Mouse (Mus musculus) embryonic facial prominence, embryonic 15.5 days (tissue): ENCODE data around the gene H2-Q6. TPM values are rescaled to one million over a fixed set of nuclear protein-coding genes. Genes with fewer than 3 reads are reported as not detected.
A peak's percentile ranks its signal among the peaks of the same experiment; 100 is the strongest.
"Not testable (repeated sequence)": the region's sequence is repeated elsewhere in the genome, so short reads cannot be mapped to it uniquely, and the experiment has no call there.

Experiments
- ATAC-seq: fragments of 200-750 bp; cut with Nextera tagmentation; 2 replicates; pipeline ENCODE4 v1.8.0; 2017; ENCODE audit warnings: low read depth, moderate TSS enrichment; ENCODE audit not compliant: insufficient number of reproducible peaks, low FRiP score, low TSS enrichment
- H3K27ac ChIP-seq: fragments of 300-500 bp; sonication (generic); replicated peaks from 2 replicates; pipeline ENCODE4 v1.5.1; 2015; ENCODE audit warnings: mild to moderate bottlenecking, inconsistent platforms
- H3K27me3 ChIP-seq: fragments of 300-500 bp; sonication (generic); 2 replicates; pipeline ENCODE4 v1.6.1; 2015; ENCODE audit warnings: inconsistent platforms
- H3K36me3 ChIP-seq: fragments of 300-500 bp; sonication (generic); 2 replicates; pipeline ENCODE4 v1.6.1; 2015; ENCODE audit warnings: mild to moderate bottlenecking, inconsistent platforms
- H3K4me1 ChIP-seq: fragments of 300-500 bp; sonication (generic); 2 replicates; pipeline ENCODE4 v1.6.1; 2015; ENCODE audit warnings: inconsistent platforms
- H3K4me2 ChIP-seq: fragments of 300-500 bp; sonication (generic); replicated peaks from 2 replicates; pipeline ENCODE4 v1.6.1; 2015; ENCODE audit warnings: mild to moderate bottlenecking, inconsistent platforms
- H3K4me3 ChIP-seq: fragments of 300-500 bp; sonication (generic); replicated peaks from 2 replicates; pipeline ENCODE4 v1.5.1; 2015; ENCODE audit warnings: mild to moderate bottlenecking, inconsistent platforms
- H3K9ac ChIP-seq: fragments of 300-500 bp; sonication (generic); 2 replicates; pipeline ENCODE4 v1.6.1; 2015; ENCODE audit warnings: inconsistent platforms
- H3K9me3 ChIP-seq: fragments of 300-500 bp; sonication (generic); replicated peaks from 2 replicates; pipeline ENCODE4 v1.6.1; 2016; ENCODE audit warnings: inconsistent platforms
- WGBS: fragments of 180-500 bp; shearing (Covaris S2); methylation state at CpG from one replicate; pipeline ENCODE4 v1.1.7; 2015; 5-methylcytosine and 5-hydroxymethylcytosine counted together
- polyA plus RNA-seq: library from polyadenylated mRNA; unstranded; fragments of >200 nt; fragmentation: Nextera tagmentation; extraction: Ambion mirVana; gene quantifications from 2 replicates; pipeline ENCODE4 v1.2.1, GENCODE M21; 2015

Gene H2-Q6
- polyA plus RNA-seq = 0.14 and 0.28 TPM in 2 replicates

- Histone ChIP-seq H3K4me3 (peak within 1 kb of the TSS; percentile 37), H3K4me2 (peak within 1 kb of the TSS; percentile 59), H3K27me3 (peaks cover 52% of the 10 kb centered on the region)
- not testable (repeated sequence) for H3K36me3 ChIP-seq, H3K9ac ChIP-seq, H3K9me3 ChIP-seq, H3K27ac ChIP-seq, H3K4me1 ChIP-seq
- peak; percentile 32; the same call in 1 of the 2 replicates for ATAC-seq
- 2% methylated on average over 56 of the region's 66 CpGs for WGBS
Observed at GRCm38 (mm10) chr17:35424624-35425416, at the start of gene H2-Q6. Gene H2-Q6, plus strand, starts transcription at chr17:35424850.

- Histone ChIP-seq H3K27ac (no peak within 1 kb of the TSS), H3K4me1 (0 out of 2 replicates have a peak, but pooled peaks cover 8% of the 10 kb centered on the region), H3K9ac (peak within 1 kb of the TSS; percentile 23), H3K4me2 (peak within 1 kb of the TSS; percentile 98), H3K9me3 (no peaks in the 10 kb centered on the region), H3K36me3 (no peaks in the 10 kb centered on the region), H3K4me3 (peak within 1 kb of the TSS; percentile 58), H3K27me3 (no peaks in the 10 kb centered on the region; the same call in 1 of the 2 replicates)
- under 1% methylated on average over 13 of the region's 16 CpGs for WGBS
- ATAC-seq = peak; percentile 82
Observed at GRCm38 (mm10) chr17:35379369-35379728, 45.3 kb upstream of the H2-Q6 start, which contains the start of gene H2-Q4. Gene H2-Q4, plus strand, starts transcription at chr17:35379617.

- peak; percentile 34; the same call in 1 of the 2 replicates for ATAC-seq
- H3K27ac ChIP-seq = no peak overlapping the region
- under 1% methylated on average over 62 of the region's 70 CpGs for WGBS
Observed at GRCm38 (mm10) chr17:35379729-35380451, 44.8 kb upstream of the H2-Q6 start.

GRCm38 (mm10) chr17:35389796-35390195, 34.9 kb upstream of the H2-Q6 start:
- not testable (repeated sequence) for ATAC-seq, H3K9ac ChIP-seq, H3K4me1 ChIP-seq, H3K4me2 ChIP-seq, H3K9me3 ChIP-seq, H3K27ac ChIP-seq, H3K27me3 ChIP-seq, H3K4me3 ChIP-seq, H3K36me3 ChIP-seq
- WGBS = 7% methylated on average over 7 of the region's 7 CpGs

More at GRCm38 (mm10) chr17:35379729-35380451, 44.8 kb upstream of the H2-Q6 start:
- peak overlapping the region; percentile 58 for H3K4me3 ChIP-seq
- 0 out of 2 replicates have a peak, but pooled peaks cover 8% of the 10 kb centered on the region for H3K4me1 ChIP-seq
- H3K27me3 ChIP-seq = no peaks in the 10 kb centered on the region; the same call in 1 of the 2 replicates
- H3K4me2 ChIP-seq = peak overlapping the region; percentile 98
- no peaks in the 10 kb centered on the region for H3K36me3 ChIP-seq
- H3K9ac ChIP-seq = peak overlapping the region; percentile 23
- no peaks in the 10 kb centered on the region for H3K9me3 ChIP-seq

- WGBS = 59% methylated on average over 2 of the region's 2 CpGs
- H3K4me3 ChIP-seq, ATAC-seq, H3K9ac ChIP-seq, H3K36me3 ChIP-seq, H3K4me2 ChIP-seq, H3K27ac ChIP-seq, H3K27me3 ChIP-seq, H3K4me1 ChIP-seq, H3K9me3 ChIP-seq: not testable (repeated sequence)
Observed at GRCm38 (mm10) chr17:35392671-35393070, 32.0 kb upstream of the H2-Q6 start.

- not testable (repeated sequence) for H3K27me3 ChIP-seq, H3K9ac ChIP-seq, H3K4me1 ChIP-seq, H3K36me3 ChIP-seq, H3K27ac ChIP-seq, H3K9me3 ChIP-seq
- 0 out of 2 replicates have a peak, but pooled peaks have one; percentile 29 for ATAC-seq
- under 1% methylated on average over 57 of the region's 75 CpGs for WGBS
- Histone ChIP-seq H3K4me3 (peak overlapping the region; percentile 23), H3K4me2 (peak overlapping the region; percentile 41)
Observed at GRCm38 (mm10) chr17:35393864-35394800, 30.5 kb upstream of the H2-Q6 start.

- not testable (repeated sequence) for H3K27ac ChIP-seq, H3K4me1 ChIP-seq, H3K4me3 ChIP-seq, H3K9me3 ChIP-seq, H3K36me3 ChIP-seq, H3K27me3 ChIP-seq, H3K4me2 ChIP-seq, ATAC-seq, H3K9ac ChIP-seq
- WGBS = 79% methylated on average over 2 of the region's 2 CpGs
Observed at GRCm38 (mm10) chr17:35396956-35397355, 27.7 kb upstream of the H2-Q6 start.

GRCm38 (mm10) chr17:35413057-35413456, 11.6 kb upstream of the H2-Q6 start:
- H3K4me2 ChIP-seq, H3K9ac ChIP-seq, H3K9me3 ChIP-seq, H3K36me3 ChIP-seq, H3K27ac ChIP-seq, ATAC-seq, H3K4me3 ChIP-seq, H3K4me1 ChIP-seq, H3K27me3 ChIP-seq: not testable (repeated sequence)
- no CpG with 5 or more reads among the region's 1 CpGs for WGBS

GRCm38 (mm10) chr17:35415273-35416129, 9.1 kb upstream of the H2-Q6 start:
- not testable (repeated sequence) for H3K9ac ChIP-seq, H3K36me3 ChIP-seq, ATAC-seq, H3K4me1 ChIP-seq, H3K4me2 ChIP-seq, H3K9me3 ChIP-seq, H3K27me3 ChIP-seq, H3K27ac ChIP-seq, H3K4me3 ChIP-seq
- WGBS = 83% methylated on average over 3 of the region's 10 CpGs

- Histone ChIP-seq H3K9me3 (0 out of 2 replicates have a peak, but pooled peaks cover 5% of the 10 kb centered on the region), H3K36me3 (no peaks in the 10 kb centered on the region), H3K4me2 (no peak overlapping the region), H3K4me3 (no peak overlapping the region), H3K4me1 (no peaks in the 10 kb centered on the region), H3K27ac (no peak overlapping the region), H3K27me3 (peaks cover 25% of the 10 kb centered on the region), H3K9ac (no peak overlapping the region)
- 81% methylated on average over 7 of the region's 7 CpGs for WGBS
- ATAC-seq = no peak
Observed at GRCm38 (mm10) chr17:35418772-35419171, 5.9 kb upstream of the H2-Q6 start.
